Mouse (Mus musculus): ENCODE results near the gene Mindy4b-ps. TPM values are rescaled to one million over a fixed set of nuclear protein-coding genes. Genes with fewer than 3 reads are reported as not detected.

The Mindy4b-ps gene
- polyA plus RNA-seq (2012; rRNA removed) = 0.14 and 0.52 TPM in 2 replicates

DNA sequence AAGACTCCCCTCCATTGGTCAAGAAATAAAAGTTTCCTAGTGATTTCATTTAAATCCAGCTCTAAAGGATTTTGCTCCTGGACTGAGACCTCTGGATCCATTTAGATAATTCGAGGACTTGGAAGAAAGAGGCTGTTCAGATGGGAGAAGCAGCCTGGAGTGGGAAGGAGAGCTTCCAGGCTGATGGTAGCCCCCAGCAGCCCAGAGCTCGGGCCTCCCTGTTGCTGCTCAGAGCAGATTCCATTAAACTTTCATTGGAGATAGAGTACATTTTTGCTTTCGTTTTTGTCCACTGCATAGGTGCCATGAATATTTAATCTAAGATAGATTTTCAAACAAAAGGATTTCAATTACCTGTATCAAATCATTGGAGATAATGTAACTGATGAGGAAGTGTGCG is at the start of gene Mindy4b-ps:
Gene Mindy4b-ps (minus strand): TSS at position 101 of the 400 bp plus-strand sequence.

Other genes starting within 250 kb of the Mindy4b-ps start
- 75.1 and 81.2 TPM in 2 replicates for gene Selenot, start 245.7 kb downstream of the Mindy4b-ps start, polyA plus RNA-seq (2012; rRNA removed)
- gene Erich6, start 185.1 kb downstream of the Mindy4b-ps start, polyA plus RNA-seq (2012; rRNA removed) = 0.79 and 0.84 TPM in 2 replicates
- gene Siah2, start 129.9 kb downstream of the Mindy4b-ps start, polyA plus RNA-seq (2012; rRNA removed) = 14.7 and 15.2 TPM in 2 replicates
- gene Clrn1, start 63.0 kb upstream of the Mindy4b-ps start, polyA plus RNA-seq (2012; rRNA removed) = 1.00 and 1.3 TPM in 2 replicates
- gene Med12l, start 183.5 kb upstream of the Mindy4b-ps start, polyA plus RNA-seq (2012; rRNA removed) = 10.4 and 10.5 TPM in 2 replicates

All from central nervous system, embryonic 18 days (tissue).